18 mouse cellular contexts compared by ENCODE assay signal in the genomic region with DNA sequence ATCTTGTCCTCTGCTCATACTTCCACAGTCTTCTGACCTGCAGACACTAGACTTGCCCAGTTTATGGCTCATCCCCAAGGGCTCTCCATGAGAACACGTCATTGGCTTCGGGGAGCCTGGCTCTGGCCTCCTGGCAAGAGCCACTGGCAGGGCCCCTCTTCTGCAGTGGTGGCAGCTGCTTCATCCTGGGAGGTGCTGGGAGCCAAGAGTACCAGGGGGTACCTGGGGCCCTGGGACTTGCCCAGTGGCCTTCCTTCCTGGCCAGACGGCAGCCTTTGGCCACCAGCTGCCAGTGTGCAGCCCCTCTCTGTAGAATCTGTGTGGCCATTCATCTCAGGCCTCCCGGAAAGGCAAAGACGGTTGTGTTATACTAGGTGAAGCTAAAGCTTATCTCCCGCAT. TPM values are rescaled to one million over a fixed set of nuclear protein-coding genes. Genes with fewer than 3 reads are reported as not detected.
DNase-seq lines count a peak whose midpoint lies in the region; TF ChIP-seq lines count a peak whose summit lies in the region.
"Had no signal": no experiment of that assay in that cellular context is flagged by ENCODE, and none has a peak within 500 bp of the region (broad histone marks: within the 10 kb centered on the region; RNA-seq: fewer than 3 reads in every experiment).

No protein-coding gene starts in this region.

- no peak for TF ChIP-seq CTCF in layer of hippocampus, adult 2 months (conservative IDR thresholded peaks at IDR 0.05)

- H3K27ac ChIP-seq in layer of hippocampus, adult 2 months, result peak overlapping the region; percentile 32; the same call in 1 of the 2 replicates
- H3K27ac ChIP-seq: lung, embryonic 15.5 days had no signal

- no peak overlapping the region for H3K4me3 ChIP-seq in layer of hippocampus, adult 2 months
- H3K4me3 ChIP-seq: lung, embryonic 15.5 days had no signal

- peak; percentile 1 to 9 for DNase-seq in frontal cortex, adult 2 months (ENCODE audit: extremely low spot score in 1 of 2, low spot score in 1 of 2)
- DNase-seq in frontal cortex, postnatal 36 days (ENCODE audit: low spot score in 2 of 2), result no peak
- peak; percentile 6 to 14 for DNase-seq in layer of hippocampus, adult 2 months (ENCODE audit: low spot score in 2 of 2)
- no peak for DNase-seq in layer of hippocampus, postnatal 25 days (ENCODE audit: extremely low spot score in 1 of 2, low spot score in 1 of 2)
- peak; percentile 59 to 66 for DNase-seq in right cerebral cortex, postnatal 10 days (ENCODE audit: low spot score in 2 of 2)
- no peak for DNase-seq in right cerebral cortex, adult 2 months (ENCODE audit: low spot score in 2 of 2)
- peak; percentile 1 to 5 for DNase-seq in right cerebral cortex, postnatal 36 days (ENCODE audit: low spot score in 2 of 2)
- no peak for DNase-seq in urinary bladder, postnatal 36 days (ENCODE audit: low spot score in 2 of 2)
- DNase-seq: cerebellum, adult 18-20 months; heart, adult 11 months; kidney, adult 8-10 months; kidney, postnatal 36 days; thymus, adult 2 months had no signal

RNA-seq across cellular contexts. Expression of a gene that starts 34.0 kb away (rescaled TPM):
- polyA plus RNA-seq in frontal cortex, adult 2 months (2012; rRNA removed), result 30.1 and 31.8 TPM in 2 replicates
- 10 to 100 TPM; 25.2 to 27.1 TPM for total RNA-seq in layer of hippocampus, adult 2 months (2021)
- 10 to 100 TPM; 37.2 to 38.6 TPM for total RNA-seq in layer of hippocampus, postnatal 25 days (2021)
- total RNA-seq: monocyte, adult 5-6 weeks had no signal
- polyA plus RNA-seq: C2C12; heart, embryonic 14.5 days; liver, embryonic 11.5 days; lung, embryonic 15.5 days had no signal

Comparison
In these comparisons a context has a peak if more than half of its experiments do, and no peak if none do; other contexts are left out.
1. DNase-seq: peak in frontal cortex, adult 2 months (2 of 2), layer of hippocampus, adult 2 months (2 of 2), right cerebral cortex, postnatal 10 days (2 of 2) and right cerebral cortex, postnatal 36 days (2 of 2); none in frontal cortex, postnatal 36 days (0 of 2), layer of hippocampus, postnatal 25 days (0 of 2), right cerebral cortex, adult 2 months (0 of 2) and urinary bladder, postnatal 36 days (0 of 2).